Mouse (Mus musculus) ES-E14 (cell line): ENCODE results near the gene Stra6l.

ENCODE experiments used
- HCFC1 ChIP-seq: IDR thresholded peaks from 2 replicates; pipeline ENCODE4 v1.6.1; 2012; ENCODE audit warnings: low read length, inconsistent platforms, borderline replicate concordance; ENCODE audit not compliant: insufficient read depth
- MAFK ChIP-seq: IDR thresholded peaks from 2 replicates; pipeline ENCODE4 v1.6.1; 2014; ENCODE audit warnings: mild to moderate bottlenecking, low read depth, low read length, inconsistent platforms; ENCODE audit not compliant: insufficient read depth
- ZC3H11A ChIP-seq: IDR thresholded peaks from 2 replicates; pipeline ENCODE4 v1.6.1; 2012; ENCODE audit warnings: low read depth, mild to moderate bottlenecking, inconsistent platforms, low read length, borderline replicate concordance
- ZNF384 ChIP-seq: IDR thresholded peaks from 2 replicates; pipeline ENCODE4 v1.6.1; 2012; ENCODE audit warnings: low read depth, low read length, inconsistent platforms

GRCm38 (mm10) chr4:45824049-45824760 is 24.3 kb upstream of the Stra6l start:
- no peak for TF ChIP-seq ZC3H11A
- no peak for TF ChIP-seq ZNF384
- TF ChIP-seq HCFC1, result no peak
- TF ChIP-seq MAFK, result no peak
